20 mouse cellular contexts compared by ENCODE assay signal in genomic region chr11:107578226-107578625, GRCm38 (mm10). TPM values are rescaled to one million over a fixed set of nuclear protein-coding genes. Genes with fewer than 3 reads are reported as not detected.
DNase-seq lines count a peak whose midpoint lies in the region; ATAC-seq and TF ChIP-seq lines count a peak whose summit lies in the region.
"Had no signal": no experiment of that assay in that cellular context is flagged by ENCODE, and none has a peak within 500 bp of the region (broad histone marks: within the 10 kb centered on the region; RNA-seq: fewer than 3 reads in every experiment).

No protein-coding gene starts in this region.

- no peak overlapping the region for H3K4me3 ChIP-seq in heart, adult 2 months
- no peak overlapping the region for H3K4me3 ChIP-seq in kidney, embryonic 16.5 days (ENCODE audit: low read length)
- H3K4me3 ChIP-seq: embryonic facial prominence, embryonic 12.5 days; forebrain, embryonic 12.5 days; hindbrain, embryonic 15.5 days; limb, embryonic 12.5 days; neural tube, embryonic 13.5 days had no signal

- H3K9ac ChIP-seq in heart, adult 2 months (ENCODE audit: low read depth, low read length), result no peak overlapping the region
- no peak overlapping the region for H3K9ac ChIP-seq in kidney, embryonic 16.5 days (replicated peaks; ENCODE audit: low read length)
- H3K9ac ChIP-seq: embryonic facial prominence, embryonic 12.5 days; forebrain, embryonic 12.5 days; hindbrain, embryonic 15.5 days; limb, embryonic 12.5 days; liver, embryonic 14.5 days; neural tube, embryonic 13.5 days had no signal

- peak overlapping the region; percentile 68 for H3K27ac ChIP-seq in heart, adult 2 months
- peak overlapping the region; percentile 64; the same call in 1 of the 2 replicates for H3K27ac ChIP-seq in kidney, embryonic 16.5 days (ENCODE audit: low read length)
- H3K27ac ChIP-seq: embryonic facial prominence, embryonic 12.5 days; forebrain, embryonic 12.5 days; hindbrain, embryonic 15.5 days; limb, embryonic 12.5 days; liver, embryonic 14.5 days; neural tube, embryonic 13.5 days; stomach, postnatal 0 days had no signal

- no peak for TF ChIP-seq POLR2A in heart, adult 2 months (IDR thresholded peaks at IDR 0.05; ENCODE audit: insufficient read depth, low read depth, low read length)

- no peak for ATAC-seq in kidney, embryonic 16.5 days (ENCODE audit: low FRiP score, low TSS enrichment)
- ATAC-seq in monocyte, adult 5-6 weeks (replicated peaks; ENCODE audit: insufficient number of reproducible peaks, low FRiP score, low TSS enrichment, poor library complexity, severe bottlenecking), result no peak
- ATAC-seq: midbrain, embryonic 16.5 days had no signal

- TF ChIP-seq CTCF in heart, adult 2 months (IDR thresholded peaks at IDR 0.05), result no peak

- peaks cover 2% of the 10 kb centered on the region; the same call in 1 of the 2 replicates for H3K36me3 ChIP-seq in heart, adult 2 months (ENCODE audit: control insufficient read depth, insufficient read depth, low read length)
- H3K36me3 ChIP-seq in kidney, embryonic 16.5 days (ENCODE audit: insufficient read depth, low read length), result peaks cover 32% of the 10 kb centered on the region

- intact Hi-C loops in heart, adult 2 months (cut with DNase I), result no loop called here

- no peaks in the 10 kb centered on the region for H3K27me3 ChIP-seq in heart, adult 2 months (ENCODE audit: control insufficient read depth, insufficient read depth, low read length)
- H3K27me3 ChIP-seq in kidney, embryonic 16.5 days (ENCODE audit: insufficient read depth, low read length), result no peaks in the 10 kb centered on the region
- H3K27me3 ChIP-seq: embryonic facial prominence, embryonic 12.5 days; forebrain, embryonic 12.5 days; hindbrain, embryonic 15.5 days; limb, embryonic 12.5 days; neural tube, embryonic 13.5 days had no signal

- peaks cover 8% of the 10 kb centered on the region for H3K4me1 ChIP-seq in heart, adult 2 months (ENCODE audit: control insufficient read depth, insufficient read depth, low read length)
- H3K4me1 ChIP-seq in kidney, embryonic 16.5 days (ENCODE audit: insufficient read depth, low read length), result peaks cover 43% of the 10 kb centered on the region
- H3K4me1 ChIP-seq: forebrain, embryonic 12.5 days had no signal

- WGBS in heart, adult 2 months, result 42% methylated on average over 7 of the region's 7 CpGs
- 47% methylated on average over 7 of the region's 7 CpGs for WGBS in kidney, embryonic 16.5 days

- H3K79me2 ChIP-seq in heart, adult 2 months (replicated peaks; ENCODE audit: control insufficient read depth, insufficient read depth, low read length), result no peaks in the 10 kb centered on the region

- TF ChIP-seq EP300 in heart, adult 2 months (IDR thresholded peaks at IDR 0.05; ENCODE audit: insufficient read depth, low read depth, low read length), result no peak

- no peaks in the 10 kb centered on the region for H3K9me3 ChIP-seq in kidney, embryonic 16.5 days (ENCODE audit: low read length)
- H3K9me3 ChIP-seq: embryonic facial prominence, embryonic 12.5 days; forebrain, embryonic 12.5 days; hindbrain, embryonic 15.5 days; limb, embryonic 12.5 days; neural tube, embryonic 13.5 days had no signal

- no peak overlapping the region for H3K4me2 ChIP-seq in kidney, embryonic 16.5 days (replicated peaks; ENCODE audit: low read depth, low read length)
- H3K4me2 ChIP-seq: embryonic facial prominence, embryonic 12.5 days; forebrain, embryonic 12.5 days; hindbrain, embryonic 15.5 days; limb, embryonic 12.5 days; neural tube, embryonic 13.5 days had no signal

- DNase-seq in heart, adult 2 months, result no peak
- no peak for DNase-seq in heart, adult 9 months (ENCODE audit: low spot score in 2 of 2)
- peak; percentile 93 for DNase-seq in Muller cell, postnatal 12 days (ENCODE audit: inconsistent ontology term)
- DNase-seq in lung, postnatal 25 days (ENCODE audit: low spot score), result peak; percentile 18
- no peak for DNase-seq in adrenal gland, postnatal 10 days
- DNase-seq: B cell, adult 2 months; cerebellum, adult 18-20 months; gastrocnemius, postnatal 36 days; heart, postnatal 14 days; thymus, postnatal 25 days had no signal

RNA-seq across cellular contexts. Expression of gene Helz, which starts 30.5 kb away (rescaled TPM):
- 10 to 100 TPM; 26.2 to 26.4 TPM for total RNA-seq in heart, adult 2 months (2021)
- polyA plus RNA-seq in heart, adult 2 months (2012; rRNA removed), result 9.0 and 10.8 TPM in 2 replicates
- 20.1 and 24.7 TPM in 2 replicates for polyA plus RNA-seq in kidney, embryonic 16.5 days (2015; fragmentation: Nextera tagmentation; extraction: Ambion mirVana)
- 10 to 100 TPM; 25.0 to 33.7 TPM for total RNA-seq in adrenal gland, postnatal 10 days (2021)
- 34.1 to 46.2 TPM (median 42.8 TPM) in 3 replicates for total RNA-seq in monocyte, adult 5-6 weeks (2017)

Comparison
In these comparisons a context has a peak if more than half of its experiments do, and no peak if none do; other contexts are left out.
1. DNase-seq: peak in Muller cell, postnatal 12 days (single experiment) and lung, postnatal 25 days (single experiment); none in heart, adult 2 months (0 of 2), heart, adult 9 months (0 of 2) and adrenal gland, postnatal 10 days (single experiment).